In the genomic region with DNA sequence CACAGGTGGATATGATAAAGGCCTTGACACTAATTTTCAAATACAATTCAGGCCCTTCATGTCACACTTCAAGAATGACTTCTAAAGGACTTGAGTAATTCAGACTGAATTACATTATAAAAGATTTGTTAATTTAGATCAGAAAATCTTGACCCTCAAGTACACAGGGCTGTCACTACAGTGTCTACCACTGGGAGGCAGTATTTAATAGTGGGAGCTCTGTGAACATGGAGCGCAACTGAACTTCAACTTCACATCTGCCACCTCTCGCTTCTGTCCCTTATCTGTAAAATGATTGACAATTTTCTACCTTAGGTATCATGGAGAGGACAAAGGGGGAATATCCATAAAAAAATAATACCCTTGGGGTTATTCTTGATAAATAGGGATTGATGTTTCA, we compare ENCODE assay signal across 10 mouse cellular contexts. TPM values are rescaled to one million over a fixed set of nuclear protein-coding genes. Genes with fewer than 3 reads are reported as not detected.
A peak's percentile ranks its signal among the peaks of the same experiment; 100 is the strongest.
DNase-seq lines count a peak whose midpoint lies in the region; ATAC-seq and TF ChIP-seq lines count a peak whose summit lies in the region.
"Had no signal": no experiment of that assay in that cellular context is flagged by ENCODE, and none has a peak within 500 bp of the region (broad histone marks: within the 10 kb centered on the region; RNA-seq: fewer than 3 reads in every experiment).

No protein-coding gene starts in this region.

- ATAC-seq in cerebellum, adult (ENCODE audit: insufficient number of reproducible peaks, low FRiP score, low TSS enrichment) = no peak; the same call in 1 of the 2 replicates
- no peak for ATAC-seq in midbrain, embryonic 11.5 days (ENCODE audit: low FRiP score)
- ATAC-seq in midbrain, embryonic 16.5 days = no peak

- no peak overlapping the region for H3K27ac ChIP-seq in midbrain, embryonic 11.5 days (ENCODE audit: low read depth, low read length)
- no peak overlapping the region for H3K27ac ChIP-seq in midbrain, embryonic 16.5 days (ENCODE audit: low read length)
- H3K27ac ChIP-seq: lung, embryonic 15.5 days had no signal

- no peaks in the 10 kb centered on the region for H3K4me1 ChIP-seq in midbrain, embryonic 11.5 days (ENCODE audit: control insufficient read depth, insufficient read depth, low read length)
- no peaks in the 10 kb centered on the region for H3K4me1 ChIP-seq in midbrain, embryonic 16.5 days (ENCODE audit: control insufficient read depth, insufficient read depth, low read length)
- no peaks in the 10 kb centered on the region for H3K4me1 ChIP-seq in lung, adult 2 months (ENCODE audit: control insufficient read depth, insufficient read depth, low read length)

- H3K4me2 ChIP-seq in midbrain, embryonic 11.5 days = no peak overlapping the region
- H3K4me2 ChIP-seq in midbrain, embryonic 16.5 days (ENCODE audit: low read length) = no peak overlapping the region
- H3K4me2 ChIP-seq: lung, embryonic 15.5 days had no signal

- no peaks in the 10 kb centered on the region for H3K36me3 ChIP-seq in midbrain, embryonic 11.5 days (ENCODE audit: control insufficient read depth, insufficient read depth, low read length)
- H3K36me3 ChIP-seq in midbrain, embryonic 16.5 days (ENCODE audit: control insufficient read depth, insufficient read depth, low read length) = no peaks in the 10 kb centered on the region

- no peak overlapping the region for H3K4me3 ChIP-seq in midbrain, embryonic 11.5 days (ENCODE audit: low read depth, low read length)
- no peak overlapping the region for H3K4me3 ChIP-seq in midbrain, embryonic 16.5 days (ENCODE audit: low read depth, low read length)
- H3K4me3 ChIP-seq in lung, adult 2 months (replicated peaks; ENCODE audit: extremely low read depth, low read depth, low read length) = no peak overlapping the region
- H3K4me3 ChIP-seq: lung, embryonic 15.5 days had no signal

- no peaks in the 10 kb centered on the region for H3K9me3 ChIP-seq in midbrain, embryonic 11.5 days (ENCODE audit: control insufficient read depth, low read length)
- H3K9me3 ChIP-seq in midbrain, embryonic 16.5 days (replicated peaks; ENCODE audit: control insufficient read depth, low read length, poor library complexity, severe bottlenecking) = no peaks in the 10 kb centered on the region
- H3K9me3 ChIP-seq: G1E; lung, embryonic 15.5 days had no signal

- no peak overlapping the region for H3K9ac ChIP-seq in midbrain, embryonic 11.5 days (ENCODE audit: low read length)
- no peak overlapping the region for H3K9ac ChIP-seq in midbrain, embryonic 16.5 days (ENCODE audit: low read depth, low read length)
- H3K9ac ChIP-seq: lung, embryonic 15.5 days had no signal

- WGBS in midbrain, embryonic 11.5 days = 32% methylated on average over 2 of the region's 2 CpGs
- 23% methylated on average over 2 of the region's 2 CpGs for WGBS in midbrain, embryonic 16.5 days
- WGBS in lung, adult 2 months = 11% methylated on average over 2 of the region's 2 CpGs

- peak; percentile 71; the same call in 1 of the 2 replicates for TF ChIP-seq CTCF in brain, embryonic 14.5 days (IDR thresholded peaks at IDR 0.05; ENCODE audit: borderline replicate concordance, extremely low read depth, insufficient read depth, insufficient read length)
- 0 out of 2 replicates have a peak, but pooled peaks have one; percentile 31 for TF ChIP-seq CTCF in lung, adult 2 months (IDR thresholded peaks at IDR 0.05; ENCODE audit: insufficient read depth, low read length)

- TF ChIP-seq POLR2A in brain, embryonic 14.5 days (IDR thresholded peaks at IDR 0.05; ENCODE audit: borderline replicate concordance, extremely low read depth, insufficient read depth, insufficient read length, poor library complexity, severe bottlenecking) = no peak
- no peak for TF ChIP-seq POLR2A in lung, adult 2 months (IDR thresholded peaks at IDR 0.05; ENCODE audit: borderline replicate concordance, extremely low read depth, low read depth, low read length)

- DNase-seq in cerebellum, adult 18-20 months = peak; percentile 66 to 73
- DNase-seq in midbrain, embryonic 11.5 days (ENCODE audit: low spot score, missing footprints) = peak; percentile 89
- DNase-seq in brain, embryonic 14.5 days (ENCODE audit: low read depth) = peak; percentile 82
- peak; percentile 66 for DNase-seq in heart, postnatal 4 days
- no peak for DNase-seq in lung, adult 2 months
- peak; percentile 50 for DNase-seq in thymus, postnatal 25 days

- H3K27me3 ChIP-seq in midbrain, embryonic 11.5 days (ENCODE audit: control insufficient read depth, insufficient read depth, low read length) = no peaks in the 10 kb centered on the region
- H3K27me3 ChIP-seq in midbrain, embryonic 16.5 days (ENCODE audit: control insufficient read depth, insufficient read depth, low read depth, low read length) = no peaks in the 10 kb centered on the region
- H3K27me3 ChIP-seq: lung, embryonic 15.5 days had no signal

RNA-seq across cellular contexts. Expression of a gene that starts 8.7 kb away (rescaled TPM):
- 21.0 and 22.5 TPM in 2 replicates for polyA plus RNA-seq in midbrain, embryonic 11.5 days (2014; fragmentation: Nextera tagmentation; extraction: Ambion mirVana)
- 8.3 and 9.5 TPM in 2 replicates for polyA plus RNA-seq in midbrain, embryonic 16.5 days (2015; fragmentation: Nextera tagmentation; extraction: Ambion mirVana)
- polyA plus RNA-seq in brain, embryonic 14.5 days (2012; rRNA removed) = 15.9 and 16.5 TPM in 2 replicates
- total RNA-seq in heart, postnatal 4 days (2021) = 10 to 100 TPM; 12.5 to 13.4 TPM
- polyA plus RNA-seq in lung, adult 2 months (2012; rRNA removed) = 3.6 and 4.5 TPM in 2 replicates

RNA-seq across cellular contexts. Expression of a gene that starts 10.9 kb away (rescaled TPM):
- 14.5 and 18.0 TPM in 2 replicates for polyA plus RNA-seq in midbrain, embryonic 11.5 days (2014; fragmentation: Nextera tagmentation; extraction: Ambion mirVana)
- 7.1 and 8.1 TPM in 2 replicates for polyA plus RNA-seq in midbrain, embryonic 16.5 days (2015; fragmentation: Nextera tagmentation; extraction: Ambion mirVana)
- 11.6 and 12.2 TPM in 2 replicates for polyA plus RNA-seq in brain, embryonic 14.5 days (2012; rRNA removed)
- 10 to 100 TPM; 14.4 to 17.0 TPM for total RNA-seq in heart, postnatal 4 days (2021)
- polyA plus RNA-seq in lung, adult 2 months (2012; rRNA removed) = 4.1 and 6.1 TPM in 2 replicates

RNA-seq across cellular contexts. Expression of a gene that starts 19.9 kb away (rescaled TPM):
- 69.5 and 73.3 TPM in 2 replicates for polyA plus RNA-seq in midbrain, embryonic 11.5 days (2014; fragmentation: Nextera tagmentation; extraction: Ambion mirVana)
- 125 and 130 TPM in 2 replicates for polyA plus RNA-seq in midbrain, embryonic 16.5 days (2015; fragmentation: Nextera tagmentation; extraction: Ambion mirVana)
- polyA plus RNA-seq in brain, embryonic 14.5 days (2012; rRNA removed) = 72.0 and 92.9 TPM in 2 replicates
- total RNA-seq in heart, postnatal 4 days (2021) = 10 to 100 TPM in 1 of 2 experiments, 1 to 10 TPM in 1; 7.4 to 10.5 TPM
- 9.5 and 12.7 TPM in 2 replicates for polyA plus RNA-seq in lung, adult 2 months (2012; rRNA removed)
- polyA plus RNA-seq: G1E had no signal
